Mouse (Mus musculus) embryonic facial prominence, embryonic 12.5 days (tissue): Measurements from ENCODE around the gene Pi4k2a. TPM values are rescaled to one million over a fixed set of nuclear protein-coding genes. Genes with fewer than 3 reads are reported as not detected.
A peak's percentile ranks its signal among the peaks of the same experiment; 100 is the strongest.

Experiments used
- ATAC-seq: fragments of 200-750 bp; cut with Nextera tagmentation; 2 replicates; pipeline ENCODE4 v1.8.0; 2017; ENCODE audit not compliant: insufficient number of reproducible peaks, insufficient read depth, low FRiP score, low TSS enrichment
- H3K27ac ChIP-seq: fragments of 300-500 bp; sonication (generic); 2 replicates; pipeline ENCODE4 v1.5.1; 2016; ENCODE audit warnings: mild to moderate bottlenecking
- H3K27me3 ChIP-seq: fragments of 300-500 bp; sonication (generic); 2 replicates; pipeline ENCODE4 v1.6.1; 2016; ENCODE audit warnings: mild to moderate bottlenecking, moderate library complexity
- H3K36me3 ChIP-seq: fragments of 300-500 bp; sonication (generic); 2 replicates; pipeline ENCODE4 v1.6.1; 2016; ENCODE audit warnings: mild to moderate bottlenecking
- H3K4me1 ChIP-seq: fragments of 300-500 bp; sonication (generic); 2 replicates; pipeline ENCODE4 v1.6.1; 2016
- H3K4me2 ChIP-seq: fragments of 300-500 bp; sonication (generic); replicated peaks from 2 replicates; pipeline ENCODE4 v1.6.1; 2016; ENCODE audit warnings: mild to moderate bottlenecking, moderate library complexity
- H3K4me3 ChIP-seq: fragments of 300-500 bp; sonication (generic); 2 replicates; pipeline ENCODE4 v1.5.1; 2016; ENCODE audit warnings: mild to moderate bottlenecking
- H3K9ac ChIP-seq: fragments of 300-500 bp; sonication (generic); 2 replicates; pipeline ENCODE4 v1.6.1; 2016; ENCODE audit warnings: mild to moderate bottlenecking, moderate library complexity
- H3K9me3 ChIP-seq: fragments of 300-500 bp; sonication (generic); 2 replicates; pipeline ENCODE4 v1.6.1; 2016; ENCODE audit warnings: mild to moderate bottlenecking, moderate library complexity
- WGBS: fragments of 180-500 bp; shearing (Covaris S2); methylation state at CpG from one replicate; pipeline ENCODE4 v1.1.7; 2016; 5-methylcytosine and 5-hydroxymethylcytosine counted together
- polyA plus RNA-seq: library from polyadenylated mRNA; unstranded; fragments of >200 nt; fragmentation: Nextera tagmentation; extraction: Ambion mirVana; gene quantifications from 2 replicates; pipeline ENCODE4 v1.2.1, GENCODE M21; 2016

Gene Pi4k2a
- polyA plus RNA-seq, 1 experiment from 2014 or later = 39.6 TPM

DNA sequence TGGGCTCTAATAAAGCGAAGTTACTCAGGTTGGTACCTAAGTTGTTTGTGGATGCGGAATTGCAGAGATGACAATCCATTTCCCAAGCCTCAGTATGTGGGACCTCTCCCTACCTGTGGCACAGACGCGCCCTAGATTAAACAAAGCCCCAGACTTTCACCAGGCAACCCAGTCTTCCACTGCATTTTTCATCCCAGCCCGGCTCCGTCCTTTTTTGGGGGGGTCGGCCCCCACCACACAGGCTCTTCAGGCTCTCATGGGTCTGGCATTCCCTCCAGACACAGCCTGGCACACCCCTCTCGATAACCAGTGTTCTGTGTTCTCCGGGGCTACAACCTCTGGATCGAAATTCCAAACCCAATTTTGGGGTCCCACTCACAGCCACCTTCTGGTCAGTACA is 4.6 kb upstream of the Pi4k2a start:
- ATAC-seq = no peak
- Histone ChIP-seq H3K4me1 (peaks cover 6% of the 10 kb centered on the region; the same call in 1 of the 2 replicates), H3K4me2 (peak overlapping the region; percentile 88), H3K27ac (no peak overlapping the region), H3K9ac (peak overlapping the region; percentile 70), H3K4me3 (peak overlapping the region; percentile 69), H3K36me3 (no peaks in the 10 kb centered on the region), H3K9me3 (no peaks in the 10 kb centered on the region), H3K27me3 (no peaks in the 10 kb centered on the region)
- 6% methylated on average over 10 of the region's 10 CpGs for WGBS

DNA sequence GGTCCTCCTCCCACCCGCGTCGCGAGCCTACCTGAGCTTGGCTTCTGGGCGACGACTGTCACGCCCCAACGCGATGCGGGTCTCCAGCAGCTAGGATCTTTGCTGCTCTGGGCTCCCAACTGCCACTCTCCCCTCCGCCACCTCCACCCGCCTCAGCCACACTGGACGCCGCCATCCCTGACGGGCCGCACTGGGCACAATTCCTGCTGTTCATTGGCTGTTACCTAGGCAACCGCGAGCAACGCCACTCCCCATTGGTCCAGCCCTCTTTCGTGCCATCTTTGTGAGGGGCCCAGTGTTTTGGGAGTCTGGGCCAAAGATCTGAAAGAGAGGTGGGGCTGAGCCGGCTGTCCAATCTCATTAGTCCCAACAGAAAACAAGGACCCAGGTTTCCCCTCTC is 4.1 kb upstream of the Pi4k2a start, which contains the start of gene Morn4:
Gene Morn4 (minus strand): TSS at position 192 of the 400 bp plus-strand sequence.
- no peaks in the 10 kb centered on the region for H3K36me3 ChIP-seq

DNA sequence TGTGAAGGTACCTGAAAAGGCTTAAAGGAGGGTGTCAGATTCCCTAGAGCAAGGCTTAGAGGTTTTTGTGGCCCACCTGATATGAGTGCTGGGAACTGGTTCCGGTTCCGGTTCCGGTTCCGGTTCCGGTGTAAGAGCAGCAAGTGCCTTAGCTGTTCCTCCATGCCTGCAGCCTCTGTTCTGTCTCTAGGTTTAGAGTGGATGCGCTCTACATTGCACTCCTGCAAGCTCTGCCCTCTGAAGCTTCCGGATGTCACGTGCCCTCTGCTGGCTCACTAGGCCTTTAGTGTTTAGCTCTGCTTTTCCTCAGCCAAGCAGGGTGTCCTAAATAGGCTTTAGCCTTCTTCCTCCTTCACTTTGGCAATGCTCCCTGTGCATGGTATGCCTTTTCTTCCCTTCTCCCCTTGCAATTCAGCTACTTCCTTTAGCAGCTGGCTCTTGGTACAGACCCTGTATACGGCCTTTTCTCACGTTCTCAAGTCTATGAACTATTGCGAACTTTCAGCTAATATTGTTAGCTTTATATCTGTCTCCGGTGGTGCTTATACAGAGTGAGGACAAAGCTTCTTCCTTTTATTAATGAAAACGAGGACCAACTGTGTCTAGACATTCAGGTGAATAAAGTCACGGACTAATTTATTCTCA is 1.0 kb upstream of the Pi4k2a start:
- Histone ChIP-seq H3K4me1 (peaks cover 16% of the 10 kb centered on the region), H3K9ac (no peak overlapping the region), H3K27ac (peak overlapping the region; percentile 92), H3K36me3 (peaks cover 6% of the 10 kb centered on the region; the same call in 1 of the 2 replicates), H3K9me3 (no peaks in the 10 kb centered on the region), H3K4me3 (peak overlapping the region; percentile 95), H3K27me3 (no peaks in the 10 kb centered on the region), H3K4me2 (peak overlapping the region; percentile 76)
- 19% methylated on average over 14 of the region's 14 CpGs for WGBS
- ATAC-seq = no peak

More for the DNA sequence above, 4.1 kb upstream of the Pi4k2a start, which contains the start of gene Morn4:
- Histone ChIP-seq H3K27me3 (no peaks in the 10 kb centered on the region), H3K4me3 (peak within 1 kb of the TSS; percentile 69), H3K9ac (peak within 1 kb of the TSS; percentile 70), H3K4me1 (peaks cover 7% of the 10 kb centered on the region), H3K27ac (no peak within 1 kb of the TSS), H3K4me2 (peak within 1 kb of the TSS; percentile 88), H3K9me3 (no peaks in the 10 kb centered on the region)
- peak; percentile 80 for ATAC-seq
- under 1% methylated on average over 21 of the region's 21 CpGs for WGBS

DNA sequence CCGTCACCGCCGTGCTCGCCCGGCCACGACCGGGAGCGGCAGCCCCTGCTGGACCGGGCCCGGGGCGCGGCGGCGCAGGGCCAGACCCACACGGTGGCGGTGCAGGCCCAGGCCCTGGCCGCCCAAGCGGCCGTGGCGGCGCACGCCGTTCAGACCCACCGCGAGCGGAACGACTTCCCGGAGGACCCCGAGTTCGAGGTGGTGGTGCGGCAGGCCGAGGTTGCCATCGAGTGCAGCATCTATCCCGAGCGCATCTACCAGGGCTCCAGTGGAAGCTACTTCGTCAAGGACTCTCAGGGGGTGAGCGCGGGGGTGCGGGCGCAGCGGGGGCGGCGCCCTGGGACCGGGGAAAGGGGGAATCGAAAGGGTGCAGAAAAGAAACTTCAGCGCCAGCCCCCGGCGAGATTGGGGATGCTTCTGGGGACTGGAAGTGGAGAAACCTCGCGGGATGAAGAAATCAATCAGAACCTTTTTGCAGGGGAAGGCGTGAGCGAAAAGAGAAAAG is 419 bp downstream of the Pi4k2a start:
- Histone ChIP-seq H3K27ac (peak overlapping the region; percentile 92), H3K4me1 (peaks cover 16% of the 10 kb centered on the region)

DNA sequence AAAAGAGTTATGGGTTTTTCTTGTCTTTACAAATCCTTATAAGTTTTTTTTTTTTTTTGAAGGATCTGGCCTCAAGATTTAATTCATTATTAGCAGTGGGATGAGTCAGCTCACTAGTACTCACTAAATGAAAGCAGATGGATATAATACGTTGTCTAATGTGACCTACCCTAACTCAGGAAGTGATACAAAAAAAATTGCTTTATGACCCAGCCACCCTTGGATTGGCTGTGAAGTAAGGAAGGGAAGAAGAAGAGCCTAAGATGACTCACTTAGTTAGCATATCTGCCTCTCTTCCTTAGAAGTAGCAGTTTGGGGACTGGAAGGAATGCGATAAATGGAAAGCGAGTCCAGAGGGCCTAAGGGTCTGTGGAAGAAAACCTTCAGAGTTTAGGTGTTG is 9.1 kb downstream of the Pi4k2a start:
- no peak overlapping the region for H3K27ac ChIP-seq
- WGBS = 82% methylated on average over 3 of the region's 3 CpGs
- H3K27me3 ChIP-seq = no peaks in the 10 kb centered on the region
- ATAC-seq = no peak
- H3K9ac ChIP-seq = no peak overlapping the region
- peaks cover 28% of the 10 kb centered on the region for H3K36me3 ChIP-seq
- H3K4me2 ChIP-seq = no peak overlapping the region
- H3K4me1 ChIP-seq = no peaks in the 10 kb centered on the region
- no peak overlapping the region for H3K4me3 ChIP-seq
- no peaks in the 10 kb centered on the region for H3K9me3 ChIP-seq

More for the DNA sequence above, 419 bp downstream of the Pi4k2a start:
- peak overlapping the region; percentile 76 for H3K4me2 ChIP-seq
- peak overlapping the region; percentile 95 for H3K4me3 ChIP-seq
- WGBS = 1% methylated on average over 52 of the region's 52 CpGs
- H3K27me3 ChIP-seq = no peaks in the 10 kb centered on the region
- peak overlapping the region; percentile 91 for H3K9ac ChIP-seq
- no peaks in the 10 kb centered on the region for H3K9me3 ChIP-seq
- peaks cover 6% of the 10 kb centered on the region; the same call in 1 of the 2 replicates for H3K36me3 ChIP-seq
- peak; percentile 66 for ATAC-seq

DNA sequence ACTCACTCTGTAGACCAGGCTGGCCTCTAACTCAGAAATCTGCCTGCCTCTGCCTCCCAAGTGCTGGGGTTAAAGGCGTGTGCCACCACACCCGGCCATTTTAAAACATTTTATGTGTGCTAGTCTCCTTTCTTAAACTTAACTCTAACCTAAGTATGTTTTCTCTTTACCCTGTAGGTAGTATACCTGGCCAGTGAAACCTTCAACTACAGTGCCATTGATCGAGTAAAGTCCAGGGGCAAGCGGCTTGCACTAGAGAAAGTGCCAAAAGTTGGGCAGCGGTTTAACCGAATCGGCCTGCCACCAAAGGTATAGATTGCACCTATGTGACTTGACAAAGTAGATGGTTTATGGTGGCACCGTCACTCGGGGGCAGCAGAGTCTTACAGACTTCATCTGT is 14.4 kb downstream of the Pi4k2a start:
- Histone ChIP-seq H3K4me3 (no peak overlapping the region), H3K4me1 (no peaks in the 10 kb centered on the region), H3K36me3 (peaks cover 38% of the 10 kb centered on the region), H3K9me3 (no peaks in the 10 kb centered on the region), H3K4me2 (no peak overlapping the region), H3K27me3 (no peaks in the 10 kb centered on the region), H3K27ac (no peak overlapping the region), H3K9ac (no peak overlapping the region)
- no peak for ATAC-seq
- 94% methylated on average over 9 of the region's 9 CpGs for WGBS

DNA sequence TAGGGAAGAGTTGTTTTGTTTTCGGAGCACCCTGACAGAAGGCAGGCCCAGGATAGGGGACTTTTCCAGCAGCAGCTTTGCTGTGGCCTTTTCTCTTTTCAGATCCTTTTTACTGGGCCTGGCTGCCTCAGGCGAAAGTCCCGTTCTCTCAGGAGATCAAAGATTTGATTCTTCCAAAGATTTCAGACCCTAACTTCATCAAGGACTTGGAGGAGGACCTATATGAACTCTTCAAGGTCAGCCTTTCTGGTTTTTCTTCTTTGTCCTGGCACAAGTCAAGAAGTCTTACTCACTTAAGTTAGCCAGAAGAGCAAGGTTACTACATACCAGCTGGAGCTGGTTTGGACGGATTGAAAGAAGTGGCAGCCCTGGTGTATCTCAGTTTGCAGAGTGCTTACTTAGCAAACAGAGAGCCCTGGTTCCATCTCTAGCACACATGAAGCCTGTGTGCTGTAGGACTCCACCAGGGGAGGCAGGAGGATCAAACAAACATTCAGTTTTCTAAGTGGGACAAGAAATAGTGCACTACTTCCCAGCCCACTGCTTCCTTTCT is 25.6 kb downstream of the Pi4k2a start:
- no peak overlapping the region for H3K4me2 ChIP-seq
- no peaks in the 10 kb centered on the region for H3K4me1 ChIP-seq
- no peak overlapping the region for H3K9ac ChIP-seq
- no peaks in the 10 kb centered on the region for H3K27me3 ChIP-seq
- no peak overlapping the region for H3K27ac ChIP-seq
- H3K4me3 ChIP-seq = no peak overlapping the region
- H3K36me3 ChIP-seq = peaks cover 67% of the 10 kb centered on the region
- H3K9me3 ChIP-seq = no peaks in the 10 kb centered on the region
- 84% methylated on average over 4 of the region's 4 CpGs for WGBS
- no peak for ATAC-seq

DNA sequence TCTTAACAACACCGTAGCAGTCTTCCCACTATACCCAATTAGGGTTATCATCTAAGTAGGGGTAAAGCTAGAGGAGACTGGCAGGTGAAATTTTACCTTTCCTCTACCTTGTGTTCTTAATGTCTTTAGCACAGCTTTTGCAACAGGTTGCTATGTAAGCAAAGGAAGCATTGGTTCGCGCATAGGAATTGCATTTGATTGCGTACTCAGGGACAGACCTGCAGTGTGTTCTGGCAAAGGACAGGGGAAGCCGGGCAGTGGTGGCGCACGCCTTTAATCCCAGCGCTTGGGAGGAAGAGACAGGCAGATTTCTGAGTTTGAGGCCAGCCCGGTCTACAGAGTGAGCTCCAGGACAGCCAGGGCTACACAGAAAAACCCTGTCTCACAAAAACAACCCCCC is 27.9 kb downstream of the Pi4k2a start:
- Histone ChIP-seq H3K27me3 (no peaks in the 10 kb centered on the region), H3K4me3 (no peak overlapping the region), H3K27ac (no peak overlapping the region), H3K9me3 (no peaks in the 10 kb centered on the region), H3K4me2 (no peak overlapping the region), H3K4me1 (no peaks in the 10 kb centered on the region), H3K9ac (no peak overlapping the region), H3K36me3 (peaks cover 86% of the 10 kb centered on the region)
- 95% methylated on average over 9 of the region's 9 CpGs for WGBS
- ATAC-seq = no peak

DNA sequence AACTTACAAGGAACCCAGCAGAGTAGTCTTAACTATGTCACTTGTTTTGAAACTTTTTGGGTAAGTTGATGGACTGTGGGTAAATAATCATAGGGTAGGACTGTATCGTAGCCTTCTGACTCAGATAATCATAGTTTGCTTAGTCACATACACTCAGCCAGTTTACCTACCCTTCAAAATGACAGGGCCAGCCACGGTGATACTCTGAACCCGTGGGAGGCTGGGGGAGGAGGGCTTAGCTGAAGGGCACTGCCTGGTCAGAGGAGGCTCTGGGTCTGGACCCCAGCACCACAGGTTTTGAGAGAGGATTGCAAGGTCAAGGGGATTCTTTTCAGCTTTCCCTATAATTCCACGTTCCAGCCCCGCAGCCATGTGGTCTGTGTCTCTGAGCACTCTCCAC is 28.3 kb downstream of the Pi4k2a start:
- Histone ChIP-seq H3K4me2 (no peak overlapping the region), H3K36me3 (peaks cover 86% of the 10 kb centered on the region), H3K9me3 (no peaks in the 10 kb centered on the region), H3K9ac (no peak overlapping the region), H3K4me1 (no peaks in the 10 kb centered on the region), H3K27ac (no peak overlapping the region), H3K4me3 (no peak overlapping the region), H3K27me3 (no peaks in the 10 kb centered on the region)
- ATAC-seq = no peak
- WGBS = 87% methylated on average over 5 of the region's 5 CpGs

DNA sequence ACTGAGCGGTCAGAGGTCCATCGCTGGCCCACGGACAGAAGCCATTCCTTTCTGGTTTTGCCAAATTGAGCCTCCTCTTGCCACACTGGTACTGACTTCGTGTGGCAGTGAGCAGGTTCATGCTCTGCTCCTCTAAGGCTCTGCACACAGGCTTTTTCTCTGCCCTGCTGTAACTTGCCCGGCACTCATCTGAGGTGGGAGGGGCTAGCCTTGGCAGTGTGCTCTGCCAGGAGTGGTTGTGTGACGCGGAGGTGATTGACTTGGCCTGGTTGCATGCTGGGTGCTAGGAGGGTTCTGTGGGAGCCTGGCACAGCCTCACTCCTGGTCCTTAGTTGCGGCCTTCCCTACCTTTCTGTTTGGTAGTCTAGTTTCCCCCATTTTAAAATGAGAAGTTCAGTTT is 30.2 kb downstream of the Pi4k2a start:
- WGBS = 91% methylated on average over 8 of the region's 8 CpGs
- Histone ChIP-seq H3K27me3 (no peaks in the 10 kb centered on the region), H3K4me2 (no peak overlapping the region), H3K27ac (no peak overlapping the region), H3K4me1 (no peaks in the 10 kb centered on the region), H3K4me3 (no peak overlapping the region), H3K9me3 (no peaks in the 10 kb centered on the region), H3K9ac (no peak overlapping the region), H3K36me3 (peaks cover 88% of the 10 kb centered on the region)
- ATAC-seq = no peak

DNA sequence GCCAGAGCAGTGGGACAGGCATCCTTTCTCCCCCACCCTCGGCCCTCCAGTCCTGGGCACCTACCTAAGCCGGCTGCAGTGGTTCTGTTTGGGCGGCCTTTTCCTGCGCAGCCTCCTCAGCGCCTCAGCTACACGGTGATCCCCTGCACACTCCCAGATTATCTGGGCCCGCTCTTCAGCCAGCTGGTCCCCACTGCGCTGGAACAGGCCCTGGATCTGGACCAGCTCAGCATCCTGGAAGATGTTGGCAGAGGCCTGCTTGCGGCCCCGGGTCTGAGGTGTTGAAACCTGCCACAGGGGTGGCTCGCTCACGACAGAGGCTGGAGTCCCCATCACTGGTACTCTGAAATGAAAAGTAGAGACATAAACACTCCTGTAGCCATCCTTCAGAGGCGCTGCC is 34.4 kb downstream of the Pi4k2a start:
- H3K4me2 ChIP-seq = no peak overlapping the region
- no peaks in the 10 kb centered on the region for H3K27me3 ChIP-seq
- H3K4me3 ChIP-seq = no peak overlapping the region
- ATAC-seq = no peak
- no peak overlapping the region for H3K27ac ChIP-seq
- 87% methylated on average over 13 of the region's 13 CpGs for WGBS
- H3K9me3 ChIP-seq = no peaks in the 10 kb centered on the region
- H3K36me3 ChIP-seq = peaks cover 58% of the 10 kb centered on the region
- peaks cover 13% of the 10 kb centered on the region for H3K4me1 ChIP-seq
- no peak overlapping the region for H3K9ac ChIP-seq

DNA sequence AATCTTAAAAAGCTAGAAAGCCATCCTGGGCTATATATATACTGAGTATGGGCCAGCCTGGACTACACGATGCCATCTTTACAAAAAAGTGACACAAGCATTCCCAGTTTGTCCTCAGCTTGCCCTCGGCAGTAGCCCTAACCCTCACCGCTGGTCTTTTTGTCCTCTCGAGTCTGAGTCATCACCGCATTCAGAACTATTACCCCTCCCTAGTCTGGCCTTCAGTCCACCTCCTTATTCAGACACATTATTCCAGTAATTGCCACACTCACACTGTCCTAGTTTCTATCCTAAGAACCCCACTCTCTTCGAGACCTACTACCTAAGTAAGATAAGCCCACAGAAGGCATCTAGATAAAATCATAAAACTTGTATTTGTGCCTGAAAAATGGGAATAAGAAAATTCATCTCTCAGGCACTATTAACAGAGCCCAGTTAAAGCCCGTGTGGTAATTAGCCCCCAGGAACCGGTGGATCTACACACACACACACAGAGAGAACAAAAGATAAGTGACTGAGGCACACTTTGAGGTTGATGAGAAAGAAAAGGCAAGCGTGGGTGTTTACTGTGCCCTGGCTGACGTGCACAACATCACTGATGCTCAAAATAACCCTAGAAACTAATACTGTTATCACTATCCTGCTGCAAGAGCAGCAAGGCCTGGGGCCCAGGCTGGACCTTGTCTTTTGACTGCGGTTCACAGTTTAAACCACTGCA is 35.4 kb downstream of the Pi4k2a start:
- Histone ChIP-seq H3K27me3 (no peaks in the 10 kb centered on the region), H3K36me3 (peaks cover 48% of the 10 kb centered on the region), H3K27ac (no peak overlapping the region), H3K9ac (no peak overlapping the region), H3K4me2 (no peak overlapping the region), H3K4me3 (no peak overlapping the region), H3K4me1 (peaks cover 20% of the 10 kb centered on the region), H3K9me3 (no peaks in the 10 kb centered on the region)
- WGBS = 86% methylated on average over 11 of the region's 11 CpGs
- ATAC-seq = no peak
